Mouse (Mus musculus) G1E-ER4 (cell line): ENCODE results near the gene Myl10. TPM values are rescaled to one million over a fixed set of nuclear protein-coding genes. Genes with fewer than 3 reads are reported as not detected.

Source experiments
- GATA1 ChIP-seq: IDR thresholded peaks from one replicate; pipeline ENCODE4 v1.8.0; 2012; ENCODE audit warnings: low read length, inconsistent platforms
- polyA plus RNA-seq: library from polyadenylated mRNA; stranded (reverse); fragments of >175 nt; gene quantifications from 2 replicates; pipeline ENCODE4 v1.2.3, GENCODE M21; 2012

Myl10 gene
- not detected in 2 replicates for polyA plus RNA-seq

- no peak for TF ChIP-seq GATA1
These were observed at the start of gene Myl10 for GRCm38 (mm10) chr5:136692784-136693183. Gene Myl10 (plus strand): TSS chr5:136693146.

GRCm38 (mm10) chr5:136646731-136647328, 46.1 kb upstream of the Myl10 start:
- no peak for TF ChIP-seq GATA1

GRCm38 (mm10) chr5:136649071-136649470, 43.9 kb upstream of the Myl10 start:
- TF ChIP-seq GATA1, result no peak

GRCm38 (mm10) chr5:136649655-136650054, 43.3 kb upstream of the Myl10 start:
- TF ChIP-seq GATA1, result no peak

- TF ChIP-seq GATA1, result no peak
These were observed 38.5 kb upstream of the Myl10 start for GRCm38 (mm10) chr5:136654481-136654880.

- TF ChIP-seq GATA1, result no peak
These were observed 36.0 kb upstream of the Myl10 start for GRCm38 (mm10) chr5:136656830-136657395.

- TF ChIP-seq GATA1, result no peak
These were observed 30.7 kb upstream of the Myl10 start for GRCm38 (mm10) chr5:136662281-136662680.

GRCm38 (mm10) chr5:136662822-136663221, 30.1 kb upstream of the Myl10 start:
- TF ChIP-seq GATA1, result no peak

- TF ChIP-seq GATA1, result no peak
These were observed 28.4 kb upstream of the Myl10 start for GRCm38 (mm10) chr5:136664497-136664896.

- no peak for TF ChIP-seq GATA1
These were observed 16.5 kb upstream of the Myl10 start for GRCm38 (mm10) chr5:136676315-136677030.

GRCm38 (mm10) chr5:136678840-136679348, 14.1 kb upstream of the Myl10 start:
- TF ChIP-seq GATA1, result no peak

GRCm38 (mm10) chr5:136686349-136686748, 6.6 kb upstream of the Myl10 start:
- TF ChIP-seq GATA1, result no peak

GRCm38 (mm10) chr5:136687561-136687960, 5.4 kb upstream of the Myl10 start:
- TF ChIP-seq GATA1, result no peak

- TF ChIP-seq GATA1, result no peak
These were observed 4.1 kb upstream of the Myl10 start for GRCm38 (mm10) chr5:136688841-136689240.

GRCm38 (mm10) chr5:136691170-136691569, 1.8 kb upstream of the Myl10 start:
- no peak for TF ChIP-seq GATA1

GRCm38 (mm10) chr5:136693418-136693817, 472 bp downstream of the Myl10 start:
- TF ChIP-seq GATA1, result no peak

GRCm38 (mm10) chr5:136694976-136695375, 2.0 kb downstream of the Myl10 start:
- no peak for TF ChIP-seq GATA1
